Mouse (Mus musculus) right cerebral cortex, postnatal 25 days (tissue): Measurements from ENCODE around the gene Got2.
"Not testable (repeated sequence)": the region's sequence is repeated elsewhere in the genome, so short reads cannot be mapped to it uniquely, and the experiment has no call there.

Source experiments
- DNase-seq: peaks from one replicate; pipeline ENCODE4 v3.0.0; 2022

The Got2 gene

DNA sequence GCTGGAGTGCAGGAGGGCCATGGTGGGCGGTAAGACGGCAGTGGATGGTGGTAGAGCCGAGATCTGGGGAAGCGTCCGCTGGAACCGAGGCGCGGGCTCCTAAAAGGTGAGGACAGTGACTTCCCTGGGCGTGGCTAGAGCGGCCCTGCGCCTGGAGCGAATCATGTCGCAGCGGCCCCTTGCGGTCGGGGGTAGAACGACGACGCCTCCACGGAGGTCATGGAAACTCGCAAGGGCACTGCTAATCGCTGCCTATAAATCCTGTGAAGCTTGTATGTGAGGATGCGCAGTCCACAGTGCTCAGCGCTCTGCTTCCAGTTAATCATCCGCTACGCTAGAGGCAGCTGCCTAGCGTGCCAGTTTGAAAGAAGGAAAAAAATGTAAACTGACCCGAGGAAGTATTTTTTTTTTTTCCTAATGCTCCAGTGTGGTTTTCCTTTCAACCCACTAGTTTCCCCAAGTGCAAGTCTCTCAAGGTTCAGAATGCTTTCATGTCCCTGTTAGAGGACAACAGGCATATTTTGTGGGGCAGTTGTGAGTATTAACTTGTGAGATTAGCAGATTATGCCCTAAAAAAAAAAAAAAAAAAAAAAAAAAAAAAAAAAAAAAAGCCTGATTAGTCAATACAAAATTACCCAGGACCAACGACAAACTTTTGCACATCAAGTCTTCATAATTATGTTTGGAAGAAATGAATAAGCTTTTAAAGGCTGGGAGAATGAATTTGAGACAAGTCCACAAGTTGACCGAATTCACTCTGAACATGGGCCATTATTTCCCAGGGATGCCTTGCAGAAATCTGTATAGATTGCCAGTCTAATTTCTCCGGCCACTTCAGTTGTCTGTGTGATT lies at the start of gene Got2:
Gene Got2, minus strand, starts transcription at position 263 of the 852 bp plus-strand sequence.
- peak; percentile 87 for DNase-seq

DNA sequence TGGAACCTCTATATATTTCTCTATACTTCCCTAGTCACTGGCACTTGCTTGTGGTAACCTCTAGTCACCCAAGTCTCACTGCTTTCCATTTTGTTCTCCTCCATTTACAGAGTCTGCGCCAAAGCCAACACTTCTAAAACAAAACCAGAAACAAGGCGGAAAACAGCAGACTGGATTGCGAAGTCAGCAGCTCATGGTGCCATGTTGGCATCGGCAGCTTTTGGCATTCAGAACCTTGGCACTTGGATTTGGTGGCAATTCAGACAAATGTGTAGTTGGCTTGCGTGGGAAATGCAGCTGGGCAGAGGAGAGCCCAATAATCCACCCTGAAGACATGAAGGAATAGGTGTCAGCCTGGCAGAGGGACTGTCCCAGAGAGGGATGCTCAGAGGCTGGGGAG lies 44.5 kb upstream of the Got2 start:
- DNase-seq: no peak

DNA sequence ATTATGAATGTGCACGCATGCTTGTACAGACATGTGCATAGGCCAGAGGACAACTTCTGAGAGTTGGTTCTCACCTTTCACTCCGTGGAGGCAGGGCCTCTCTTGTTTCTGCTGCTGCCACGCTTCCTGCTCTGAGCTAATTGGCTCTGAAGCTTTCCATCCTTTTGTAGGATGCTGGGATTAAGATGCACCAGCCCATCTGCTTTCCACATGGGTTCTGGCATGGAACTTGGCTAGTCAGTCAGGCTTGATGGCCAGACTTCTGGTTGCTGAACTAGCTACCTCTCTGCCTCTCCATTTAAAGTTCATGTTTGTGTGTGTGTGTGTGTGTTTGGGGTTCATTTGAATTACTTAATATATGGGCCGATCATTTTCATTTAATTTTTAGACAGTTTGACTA lies 41.5 kb upstream of the Got2 start:
- DNase-seq: no peak

DNA sequence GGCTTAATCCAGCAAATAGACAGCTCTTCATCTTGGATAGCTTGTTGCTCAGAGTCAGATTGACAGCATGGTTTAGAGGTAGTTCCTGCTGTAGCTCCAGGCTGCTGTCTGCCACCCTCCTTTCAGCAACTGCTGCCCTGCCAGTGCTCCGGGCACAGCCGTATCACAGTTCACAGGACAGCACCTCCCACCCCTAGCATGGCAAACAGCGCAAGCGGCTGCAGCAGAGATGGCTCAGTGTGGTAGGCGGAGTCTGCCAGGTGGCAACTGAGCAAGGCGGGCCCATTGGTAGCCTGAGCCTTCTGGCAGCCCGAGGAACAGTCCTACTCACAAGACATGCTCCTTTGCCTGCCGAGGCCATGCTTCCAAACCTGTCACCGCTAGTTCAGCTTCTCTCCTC lies 27.8 kb upstream of the Got2 start:
- DNase-seq: peak; percentile 8

DNA sequence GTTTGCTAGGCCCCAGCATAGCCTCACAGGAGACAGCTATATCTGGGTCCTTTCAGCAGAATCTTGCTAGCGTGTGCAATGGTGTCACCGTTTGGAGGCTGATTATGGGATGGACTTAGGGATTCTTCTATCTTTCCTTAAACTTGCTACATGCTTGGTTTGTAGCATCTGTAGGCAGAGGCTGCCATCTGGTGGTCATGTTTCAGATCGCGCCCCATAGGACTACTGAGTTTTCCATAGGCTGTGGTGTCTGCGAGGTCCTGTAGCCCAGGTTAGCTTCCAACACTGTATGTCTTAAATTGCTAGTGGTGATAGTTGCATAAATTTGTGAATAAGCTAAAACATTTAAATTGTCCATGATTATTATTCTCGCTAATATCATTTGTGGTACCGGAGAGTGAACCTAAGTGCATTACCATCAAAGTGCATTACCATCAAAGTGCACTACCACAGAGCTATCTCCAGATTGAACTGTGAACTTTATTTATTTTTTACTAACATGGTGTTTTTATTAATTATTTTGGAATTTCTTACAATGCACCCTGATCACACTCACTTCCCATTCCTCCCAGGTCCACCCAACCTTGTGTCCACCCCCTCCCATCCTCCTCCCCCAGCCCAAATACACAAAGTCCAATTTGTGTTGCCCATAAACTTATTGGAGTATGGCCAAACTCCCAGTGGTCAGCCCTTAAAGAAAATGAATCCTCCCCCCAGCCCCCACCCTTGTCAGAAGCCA lies 26.7 kb upstream of the Got2 start:
- peak; percentile 72 for DNase-seq

DNA sequence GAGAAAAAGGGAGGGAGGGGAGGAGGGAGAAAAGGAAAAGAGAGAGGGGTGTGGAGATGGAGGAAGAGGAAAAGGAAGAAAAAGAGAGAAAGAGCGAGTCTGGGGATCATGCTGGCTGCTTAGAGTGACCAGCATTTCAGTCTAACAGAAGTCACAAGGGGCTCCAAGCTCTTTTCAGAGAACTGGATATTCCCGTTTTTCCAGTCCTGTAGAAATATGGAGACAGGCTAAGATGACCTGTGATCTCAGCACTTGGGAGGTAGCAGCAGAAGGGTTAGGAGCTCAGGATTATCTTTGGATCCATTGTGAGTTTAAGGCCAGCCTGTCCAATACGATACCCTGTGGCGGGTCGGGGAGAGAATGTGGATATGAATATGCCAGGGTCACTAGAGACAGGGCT lies 22.9 kb upstream of the Got2 start:
- no peak for DNase-seq

DNA sequence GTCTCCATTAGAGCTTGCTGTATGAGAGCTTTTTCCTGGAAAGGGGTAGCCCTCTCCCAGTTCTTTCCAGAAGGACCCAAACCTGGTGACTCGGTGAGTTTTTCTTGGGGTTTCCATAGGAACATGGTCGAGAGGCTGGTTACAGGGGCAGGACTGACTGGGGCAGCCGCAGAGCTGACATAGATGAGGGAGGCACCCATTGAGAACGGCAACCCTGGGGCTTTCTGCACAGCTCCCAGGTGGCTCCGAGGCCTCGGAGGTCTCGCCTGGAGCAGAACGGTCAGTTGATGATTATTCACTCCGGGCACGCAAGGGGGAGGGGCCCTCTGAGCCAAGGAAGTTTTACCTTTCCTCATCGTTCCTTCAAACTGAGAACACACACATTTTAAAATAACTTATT lies 19.5 kb upstream of the Got2 start:
- DNase-seq: no peak

DNA sequence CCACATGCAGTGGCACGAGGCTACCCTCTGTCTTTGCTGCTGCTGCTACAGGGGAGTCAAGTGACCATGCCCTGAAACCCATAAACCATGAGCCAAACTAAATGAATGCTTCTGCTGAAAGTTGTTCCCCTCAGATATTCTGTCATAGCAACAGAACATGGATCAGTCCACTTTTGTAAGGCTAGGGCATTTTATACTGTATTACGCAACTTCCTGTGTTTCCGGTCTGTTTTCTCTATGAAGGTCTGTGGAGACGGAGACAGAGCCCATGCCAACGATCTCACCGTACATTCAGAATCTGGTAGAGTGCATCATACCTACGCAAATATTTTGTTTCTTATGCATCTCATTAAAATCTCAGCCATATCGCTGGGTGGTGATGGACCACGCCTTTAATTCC lies 18.4 kb upstream of the Got2 start:
- DNase-seq: no peak

DNA sequence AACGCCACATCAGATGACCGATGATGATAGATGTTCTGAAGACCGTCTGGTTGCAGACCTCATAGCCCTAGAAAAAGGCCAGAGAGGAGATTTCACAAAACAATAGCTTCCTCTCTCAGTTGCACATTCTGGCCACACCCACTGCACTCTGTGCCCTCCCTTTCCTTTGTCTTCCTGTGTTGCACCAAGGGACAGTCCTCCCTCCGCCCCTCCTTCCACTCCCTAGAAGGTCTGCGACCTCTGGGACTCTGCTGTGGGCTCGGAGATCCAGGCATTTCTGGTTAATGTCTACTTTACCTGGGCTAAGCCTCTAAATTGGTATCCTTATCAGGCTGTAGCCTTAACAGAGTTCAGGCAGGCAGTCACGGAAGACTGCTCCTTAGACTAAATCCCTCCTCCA lies 13.5 kb upstream of the Got2 start:
- DNase-seq: no peak

DNA sequence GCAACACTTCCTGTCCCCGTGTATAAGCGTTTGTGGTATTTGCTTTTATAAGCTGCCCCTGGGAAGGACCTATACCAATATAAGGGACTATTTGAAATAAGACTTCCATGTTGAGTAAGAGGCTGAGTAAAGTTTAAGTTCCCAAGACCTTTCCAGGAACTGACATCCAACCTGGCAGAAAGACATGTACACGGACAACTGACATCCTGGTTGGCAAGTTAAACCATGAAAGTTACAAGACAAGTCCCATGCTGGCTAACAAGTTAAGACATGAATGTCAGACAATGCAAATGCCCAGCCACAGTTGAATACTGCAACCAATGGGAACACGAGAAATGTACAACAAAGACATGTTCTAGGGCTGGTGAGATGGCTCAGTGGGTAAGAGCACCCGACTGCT lies 5.4 kb upstream of the Got2 start:
- DNase-seq: no peak

DNA sequence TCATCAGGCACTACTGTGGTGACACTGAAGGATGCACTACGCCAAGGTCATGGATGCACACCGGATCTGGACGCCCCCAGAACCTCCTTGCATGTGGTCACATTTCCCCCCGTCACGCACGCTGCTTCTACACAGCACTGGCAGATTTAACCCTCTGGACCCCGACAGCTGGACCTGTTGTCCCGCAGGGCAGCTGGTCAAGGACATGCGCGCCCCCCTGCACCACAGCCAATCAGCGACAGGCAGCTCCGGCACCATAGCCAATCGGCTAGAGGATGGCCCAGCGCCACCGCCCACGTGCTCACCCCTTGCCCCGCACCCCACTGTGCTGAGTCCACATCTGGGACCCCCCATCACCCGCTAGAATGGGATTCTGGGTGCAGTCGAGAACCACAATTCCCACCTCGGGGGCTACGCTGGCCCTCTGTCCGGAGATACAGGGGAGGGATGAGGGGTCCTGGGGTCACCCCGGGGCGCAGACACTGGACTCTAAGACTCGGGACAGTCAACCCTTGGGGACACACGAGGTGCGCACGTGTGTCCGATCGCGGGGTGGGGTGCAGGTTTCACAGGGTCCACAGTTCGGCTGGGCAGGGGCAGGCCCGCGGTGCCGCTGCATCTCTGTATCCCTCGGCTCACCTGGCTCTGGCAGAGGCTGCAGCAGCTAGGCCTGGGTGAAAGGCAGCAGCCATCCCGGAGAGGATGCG lies 616 bp downstream of the Got2 start:
- DNase-seq: peak; percentile 84

DNA sequence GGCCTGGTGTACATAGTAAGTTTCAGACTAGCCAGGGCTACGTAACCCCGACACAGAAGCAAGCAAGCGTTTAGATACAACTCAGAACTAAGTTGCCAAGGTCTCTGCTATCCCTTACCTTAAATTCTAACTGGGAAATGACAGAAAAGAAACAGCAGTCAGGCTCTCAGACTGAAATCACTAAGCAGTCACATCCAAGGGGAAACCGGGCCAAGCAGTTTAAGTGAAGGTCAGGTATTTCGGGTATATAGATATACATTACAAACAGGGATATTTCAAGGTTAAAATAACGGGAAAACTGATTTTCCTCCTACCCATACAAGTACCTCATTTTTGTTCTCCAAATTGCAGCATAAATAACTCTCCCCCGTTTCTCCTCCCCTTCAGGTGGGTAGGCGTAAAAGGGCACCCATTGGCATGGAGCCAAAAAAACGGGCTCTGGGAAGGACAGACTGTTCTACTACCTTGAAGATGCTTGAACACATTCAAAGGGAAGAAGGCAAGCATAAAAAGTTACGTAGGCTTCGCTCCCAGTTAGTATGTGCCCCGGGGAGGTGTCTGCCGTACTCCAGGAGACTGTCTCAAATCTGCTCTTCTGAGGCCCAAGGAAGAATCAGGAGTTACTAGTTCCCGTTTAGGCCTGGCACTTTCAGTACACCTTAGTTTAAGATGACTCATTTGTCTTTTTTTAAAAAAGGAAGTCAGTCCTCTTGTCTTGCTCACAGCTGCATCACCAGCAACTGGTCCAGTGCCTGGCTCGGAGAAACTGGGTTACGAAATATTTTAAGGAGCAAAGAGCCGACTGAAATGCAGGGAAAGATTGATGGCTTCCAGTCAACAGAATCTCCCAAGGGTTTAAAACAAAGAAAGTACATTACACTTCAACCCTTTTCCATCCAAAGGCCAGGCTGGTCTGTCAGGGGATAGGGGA lies 1.4 kb downstream of the Got2 start:
- peak; percentile 27 for DNase-seq

DNA sequence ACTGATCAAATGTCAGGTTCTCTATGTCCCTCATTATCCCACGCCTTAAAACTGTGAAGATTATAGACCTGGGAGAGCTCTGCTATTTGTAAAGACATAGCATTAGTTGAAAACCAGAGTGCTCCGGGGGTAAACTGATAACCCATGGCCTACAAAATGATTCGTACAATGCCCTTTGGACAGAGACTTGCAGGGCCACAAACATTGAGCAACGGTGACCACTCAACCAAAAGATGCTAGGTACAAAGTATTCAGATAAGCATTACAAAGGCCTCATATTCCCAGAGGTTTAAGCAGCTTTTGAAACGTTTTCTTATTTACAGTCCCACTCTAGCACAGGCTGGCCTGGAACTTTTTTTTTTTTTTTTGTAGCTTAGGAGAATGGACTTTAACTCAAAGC lies 2.4 kb downstream of the Got2 start:
- no peak for DNase-seq

DNA sequence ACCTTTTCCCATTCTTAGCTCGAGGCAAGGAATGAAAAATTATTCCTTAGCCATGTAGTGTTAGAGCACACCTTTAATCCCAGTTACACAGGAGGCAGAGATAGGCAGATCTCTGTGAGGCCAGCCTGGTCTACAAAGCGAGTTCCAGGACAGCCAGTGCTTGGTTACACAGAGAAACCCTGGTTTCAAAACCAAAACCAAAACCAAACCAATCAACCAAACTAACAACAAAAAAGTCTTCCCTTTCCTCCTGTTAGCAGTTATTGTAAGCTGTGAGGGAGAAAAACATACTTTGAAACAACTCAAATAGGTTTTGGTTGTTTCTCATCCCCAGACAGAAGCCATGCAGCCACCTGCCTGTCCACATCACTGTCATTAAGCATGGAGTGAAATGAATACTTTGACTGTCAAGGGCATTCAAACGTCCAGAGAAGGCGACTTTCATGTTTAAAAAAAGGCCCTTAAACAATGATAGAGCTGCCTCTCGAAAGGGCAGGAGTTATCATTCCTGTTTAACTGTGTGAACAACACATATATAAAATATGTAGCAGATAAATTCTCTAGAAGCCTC lies 3.0 kb downstream of the Got2 start:
- no peak for DNase-seq

DNA sequence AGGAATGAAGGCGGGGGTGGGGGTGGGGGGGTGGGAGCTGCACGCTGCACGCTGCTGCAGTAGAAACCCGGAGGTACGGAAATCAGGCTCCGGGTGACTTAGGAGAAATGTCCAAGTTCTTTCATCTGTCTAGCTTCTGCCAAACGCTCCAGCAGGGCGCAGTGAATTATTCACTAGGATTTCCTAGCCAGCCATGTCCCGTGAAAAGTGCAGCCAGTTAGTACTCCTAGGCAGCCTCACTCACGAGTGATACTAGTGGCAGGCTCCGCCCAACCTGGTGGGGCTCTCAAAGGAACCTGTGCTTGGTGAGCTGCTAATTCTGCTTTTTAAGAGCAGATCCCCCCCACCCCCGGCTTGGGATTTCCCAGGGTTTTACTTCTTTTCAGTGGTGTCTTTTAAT lies 3.9 kb downstream of the Got2 start:
- no peak for DNase-seq

DNA sequence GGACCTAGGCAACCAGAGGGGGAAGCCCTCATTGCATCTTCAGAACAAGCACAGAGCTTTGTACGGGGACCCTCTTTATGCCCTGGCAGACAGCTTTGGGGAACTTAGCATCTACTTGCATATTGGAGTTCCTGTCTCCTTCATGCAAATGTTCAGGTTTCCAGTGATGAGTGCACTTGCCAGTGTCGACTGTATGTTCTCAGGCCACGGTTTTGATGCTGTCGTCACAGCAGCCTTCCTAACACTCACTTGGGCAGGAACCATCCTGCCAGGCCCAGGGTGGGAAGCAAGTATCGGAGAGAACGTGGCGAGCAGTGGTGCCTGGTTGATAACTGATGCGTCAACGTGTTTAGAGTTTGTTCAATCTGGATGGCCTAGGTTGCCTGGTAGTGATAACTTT lies 6.2 kb downstream of the Got2 start:
- no peak for DNase-seq

DNA sequence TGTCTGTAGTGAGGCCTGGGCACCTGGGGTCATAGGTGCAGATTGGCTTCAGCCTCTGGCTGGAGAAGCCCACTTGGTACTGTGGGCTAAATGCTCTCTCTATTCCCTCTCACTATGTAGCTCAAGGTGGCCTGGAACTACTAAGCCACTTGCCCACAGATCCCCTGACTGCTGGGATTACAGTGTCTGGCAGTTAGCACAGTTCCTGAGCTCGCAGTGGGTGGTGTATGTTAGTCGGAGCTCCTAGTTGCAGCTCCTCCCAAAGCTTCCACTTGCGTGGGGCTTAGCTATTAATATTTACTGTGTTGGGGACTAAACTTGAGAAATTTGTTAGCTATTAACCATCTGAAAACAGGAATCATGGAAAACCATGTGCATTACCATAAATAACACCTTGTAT lies 6.8 kb downstream of the Got2 start:
- no peak for DNase-seq

DNA sequence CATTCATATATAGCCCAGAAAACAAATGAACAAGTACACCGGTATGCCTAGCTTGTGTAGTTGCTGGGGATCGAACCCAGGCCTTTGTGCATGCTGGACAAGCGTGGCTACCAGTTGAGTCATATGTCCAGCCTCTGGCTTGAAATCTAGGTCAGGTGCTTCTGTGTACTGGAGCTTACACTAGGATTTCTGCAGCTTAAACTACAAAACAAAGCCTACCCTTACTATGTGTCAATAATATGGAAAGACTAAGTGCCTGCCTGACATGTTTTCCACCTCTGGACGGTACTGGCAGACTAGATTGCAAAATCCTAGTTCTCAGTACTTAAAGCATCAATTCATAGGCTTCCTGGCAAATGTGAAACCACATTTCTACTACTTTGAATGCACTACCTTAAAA lies 8.5 kb downstream of the Got2 start:
- no peak for DNase-seq

DNA sequence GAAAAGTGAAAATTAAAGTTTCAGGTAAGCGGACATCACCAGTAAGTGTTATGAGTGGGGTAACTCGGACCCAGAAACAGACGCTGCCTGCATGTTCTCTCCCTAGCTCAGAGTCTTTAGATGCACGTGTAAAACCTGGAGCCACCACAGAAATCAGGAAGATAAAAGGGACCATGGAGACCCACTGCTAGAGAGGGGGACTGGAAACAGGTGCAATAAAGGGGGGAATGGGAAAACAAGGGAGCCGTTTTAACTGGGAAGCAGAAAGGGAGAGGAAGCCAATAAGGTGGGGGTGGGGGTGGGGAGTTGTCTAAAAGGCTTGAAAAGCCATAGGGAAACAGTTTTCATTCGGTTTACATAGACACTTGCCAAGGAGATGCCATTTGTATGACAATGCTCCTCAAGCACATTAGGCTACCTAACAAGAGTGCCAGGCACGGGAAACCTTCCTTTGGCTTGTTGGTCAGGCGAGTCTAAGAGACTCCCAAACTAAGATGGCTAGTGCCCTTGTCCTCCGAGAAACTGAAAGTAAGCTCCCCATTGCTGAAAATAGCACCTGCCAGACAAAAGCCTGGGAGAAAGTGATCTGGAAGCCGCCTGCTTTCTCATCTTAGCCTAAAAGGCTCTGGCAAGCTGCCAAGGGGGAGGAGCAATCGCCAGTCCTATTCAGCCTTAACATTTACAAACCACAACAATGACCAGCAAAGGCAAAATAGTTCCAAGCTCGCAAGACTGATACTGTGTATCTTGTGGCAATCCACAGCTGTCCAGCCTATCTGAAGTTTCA lies 10.0 kb downstream of the Got2 start:
- peak; percentile 20 for DNase-seq

DNA sequence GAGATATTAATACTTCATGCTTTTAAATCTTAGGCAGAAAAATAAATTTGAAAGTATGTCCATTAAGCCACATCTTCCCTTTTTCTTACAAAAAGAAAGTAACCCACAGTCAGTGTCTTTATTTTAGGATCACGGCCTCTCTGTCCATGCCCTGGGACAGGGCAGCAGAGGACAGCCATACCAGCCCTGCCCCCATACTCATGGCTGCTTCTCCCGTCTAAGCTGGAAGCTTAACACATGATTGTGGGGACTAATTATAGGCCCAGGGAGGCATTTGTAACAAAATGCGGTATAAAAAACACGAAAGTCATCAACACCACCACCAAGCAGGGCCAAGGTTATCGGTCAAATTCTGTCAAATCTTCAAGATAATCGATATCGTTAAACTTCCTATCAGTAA lies 13.1 kb downstream of the Got2 start:
- no peak for DNase-seq

DNA sequence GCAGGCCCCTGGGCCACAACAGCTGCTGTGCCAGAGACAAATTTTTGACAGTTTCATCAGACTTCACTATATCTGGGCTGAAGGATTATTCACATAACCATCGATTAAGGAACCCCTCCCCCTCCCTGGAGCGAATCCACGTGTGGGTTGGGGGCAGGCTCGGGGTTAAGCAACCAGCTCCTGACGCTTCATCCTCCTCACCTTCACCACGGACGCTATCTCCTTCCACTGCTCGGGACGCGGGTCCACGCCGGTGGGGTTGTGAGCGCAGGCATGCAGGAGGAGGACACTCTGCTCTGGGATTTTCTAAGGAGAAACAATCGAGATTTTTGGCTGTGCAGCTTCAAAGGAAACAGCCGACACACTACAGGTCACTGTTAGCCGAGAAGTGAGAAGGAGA lies 16.7 kb downstream of the Got2 start:
- DNase-seq: no peak

DNA sequence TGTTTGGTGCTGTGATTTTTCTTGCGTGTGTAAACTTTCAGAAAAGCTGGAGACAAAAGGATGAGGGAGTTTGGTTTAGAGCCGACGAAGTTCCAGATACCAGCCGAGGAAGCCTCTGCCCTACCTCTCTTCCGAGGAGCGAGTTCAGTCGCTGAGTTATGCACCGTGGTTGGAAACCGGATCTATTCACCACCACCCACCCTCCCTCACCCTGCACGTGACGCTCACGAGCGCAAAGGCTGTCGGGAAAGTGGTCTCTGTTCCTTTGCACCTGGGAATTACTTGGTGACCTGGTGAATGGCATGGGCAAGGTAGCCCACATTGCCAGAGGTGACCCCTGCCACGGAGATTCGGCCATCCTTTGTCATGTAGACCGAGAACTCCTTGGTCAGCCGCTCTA lies 23.5 kb downstream of the Got2 start:
- not testable (repeated sequence) for DNase-seq
